Mouse (Mus musculus) c-Kit-positive CD71-negative TER-119-negative erythroid progenitor cells, embryonic 14.5 days (primary cell): ENCODE measurements around the gene H2-Ke6.

Experiments used
- DNase-seq: peaks from one replicate; pipeline ENCODE4 v3.0.0-alpha.2; 2013; ENCODE audit warnings: low read depth

H2-Ke6 gene

DNA sequence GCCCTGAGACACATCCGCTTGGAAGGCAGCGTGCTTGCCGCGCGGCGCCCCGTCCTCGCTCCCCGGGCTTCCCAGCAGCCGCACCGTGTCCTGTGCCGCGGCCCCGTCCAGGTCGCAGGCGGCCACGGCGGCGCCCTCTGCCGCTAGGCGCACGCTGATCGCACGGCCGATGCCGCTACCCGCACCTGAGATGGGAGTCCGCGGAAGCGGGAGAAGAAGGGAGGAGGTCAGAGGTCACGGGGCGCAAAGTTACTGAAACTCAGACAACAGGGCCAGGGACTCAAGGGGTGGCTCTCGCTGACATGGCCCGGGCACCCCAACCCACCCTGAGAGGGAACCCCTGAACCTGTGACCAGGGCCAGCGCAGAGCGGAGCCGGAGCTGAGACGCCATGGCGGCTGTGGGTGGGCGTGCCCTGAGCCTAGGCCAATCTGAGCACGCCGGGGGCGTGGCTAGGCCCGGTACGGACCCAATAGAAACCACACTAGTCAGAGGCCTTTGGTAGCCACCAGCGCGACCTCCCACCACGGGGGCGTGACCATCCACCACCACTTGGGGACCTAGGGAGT, at the start of gene H2-Ke6:
TSS of gene H2-Ke6 (minus strand) at position 405 of the 568 bp plus-strand sequence.
- DNase-seq: peak; percentile 92

GRCm38 (mm10) chr17:34077549-34077948, 49.7 kb upstream of the H2-Ke6 start:
- DNase-seq: peak; percentile 90

- peak; percentile 78 for DNase-seq
Measured at GRCm38 (mm10) chr17:34075271-34075670, 47.4 kb upstream of the H2-Ke6 start.

- DNase-seq: no peak
Measured at GRCm38 (mm10) chr17:34072091-34072490, 44.2 kb upstream of the H2-Ke6 start.

DNA sequence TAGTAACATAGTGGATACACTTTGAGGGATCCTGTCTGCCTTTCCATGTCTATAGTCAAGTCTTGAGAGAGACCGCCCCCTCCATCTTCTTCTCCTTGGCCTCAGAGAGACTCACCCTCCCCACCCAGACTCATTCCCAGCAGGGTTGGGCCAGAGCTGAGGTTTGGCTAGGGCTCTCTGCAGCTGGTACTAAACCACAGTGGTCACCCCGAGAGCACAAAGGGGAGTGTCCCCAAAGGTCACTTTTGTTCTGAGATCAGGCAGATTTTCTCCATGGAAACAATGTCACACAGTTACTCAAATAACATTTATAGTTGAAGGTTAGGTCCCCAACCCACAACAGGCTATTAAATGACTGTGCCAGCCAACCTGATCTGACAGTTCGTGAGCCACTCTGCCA, 41.0 kb upstream of the H2-Ke6 start:
- DNase-seq: no peak

DNA sequence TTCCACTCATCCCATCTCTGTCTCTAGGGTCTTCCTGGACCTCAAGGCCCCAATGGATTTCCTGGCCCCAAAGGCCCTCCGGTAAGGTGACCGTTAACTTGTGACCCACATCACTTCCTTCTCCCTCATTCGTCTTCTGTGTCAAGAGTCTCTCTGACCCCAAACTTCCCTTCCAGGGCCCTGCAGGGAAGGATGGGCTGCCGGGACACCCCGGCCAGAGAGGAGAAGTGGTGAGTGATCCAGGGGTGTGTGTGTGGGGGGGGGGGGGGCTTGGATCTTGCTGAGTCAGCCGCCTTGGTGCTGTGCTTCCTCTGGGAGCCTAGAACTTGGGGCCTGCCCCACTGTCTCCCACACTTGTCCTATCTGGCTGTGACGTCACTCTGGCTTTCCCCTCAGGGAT, 29.4 kb upstream of the H2-Ke6 start:
- DNase-seq: no peak

- no peak for DNase-seq
Measured at GRCm38 (mm10) chr17:34047404-34048050, 19.7 kb upstream of the H2-Ke6 start.

DNA sequence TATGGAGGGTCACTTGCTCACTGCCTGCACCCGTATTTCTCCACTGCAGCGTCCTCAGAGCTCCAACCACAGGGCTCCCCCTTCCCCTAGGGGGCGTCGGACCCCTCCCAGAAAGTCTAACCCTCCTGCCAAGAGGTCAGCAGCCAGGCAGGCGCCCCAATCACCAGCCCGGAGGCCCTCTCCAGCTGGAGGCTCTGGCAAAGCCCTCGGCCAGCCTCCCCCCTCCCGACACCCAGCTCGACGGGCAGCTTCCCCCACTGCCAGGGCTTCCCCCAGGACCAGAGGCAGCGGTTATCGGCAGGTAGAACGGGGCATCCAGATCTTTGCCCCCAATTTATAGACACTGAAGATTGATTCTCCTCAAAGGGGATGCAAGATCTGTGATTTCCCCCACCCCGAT, 18.1 kb upstream of the H2-Ke6 start:
- no peak for DNase-seq

DNA sequence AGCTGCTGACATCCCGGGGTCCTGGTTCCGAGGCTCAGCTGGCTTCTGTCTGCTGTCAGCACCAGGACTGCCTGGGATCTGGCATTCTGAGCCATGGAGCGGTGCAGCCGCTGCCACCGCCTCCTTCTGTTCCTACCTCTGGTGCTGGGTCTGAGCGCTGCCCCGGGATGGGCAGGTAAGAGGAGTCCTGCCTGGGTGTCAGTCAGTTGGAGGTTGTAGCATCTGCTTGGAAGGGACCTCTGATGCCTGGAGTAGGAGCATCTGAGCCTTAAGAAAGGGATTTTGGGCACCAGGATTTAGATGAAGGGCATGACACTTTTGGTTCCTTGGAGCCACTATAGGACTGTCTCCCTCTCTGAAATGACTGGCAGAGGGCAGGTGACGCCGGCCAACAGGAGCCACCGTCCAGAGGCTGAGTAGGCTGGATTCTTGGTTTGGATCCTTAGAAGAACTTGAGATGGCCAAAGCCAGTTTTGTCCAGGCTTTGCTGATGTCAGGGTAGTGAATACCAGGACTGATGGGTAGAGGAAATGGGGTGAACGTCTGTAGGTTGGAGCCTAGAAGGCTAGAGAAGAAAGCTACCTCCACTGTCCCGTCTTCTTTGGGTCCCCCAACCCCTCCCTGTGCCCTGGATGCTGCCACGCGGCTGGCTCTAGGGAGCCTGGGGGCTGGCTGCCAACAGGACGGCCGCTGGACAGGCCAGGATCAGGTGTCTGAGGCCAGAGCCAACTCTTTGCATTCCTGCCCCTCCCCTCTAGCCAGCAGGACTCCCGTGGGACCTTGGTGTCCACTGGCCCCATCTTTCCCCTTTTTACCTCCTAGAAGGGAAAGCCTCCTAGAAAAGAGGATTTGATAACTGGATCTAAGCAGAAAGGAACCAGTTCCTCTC, 11.9 kb upstream of the H2-Ke6 start:
- DNase-seq: no peak

- no peak for DNase-seq
Measured at GRCm38 (mm10) chr17:34038878-34039561, 11.2 kb upstream of the H2-Ke6 start, which contains the start of gene Col11a2. Gene Col11a2, plus strand, starts transcription at chr17:34039437.

- no peak for DNase-seq
Measured at GRCm38 (mm10) chr17:34038440-34038839, 10.6 kb upstream of the H2-Ke6 start.

- no peak for DNase-seq
Measured at GRCm38 (mm10) chr17:34037241-34037640, 9.4 kb upstream of the H2-Ke6 start.

- DNase-seq: no peak
Measured at GRCm38 (mm10) chr17:34036647-34037046, 8.8 kb upstream of the H2-Ke6 start.

GRCm38 (mm10) chr17:34035517-34035916, 7.7 kb upstream of the H2-Ke6 start:
- no peak for DNase-seq

GRCm38 (mm10) chr17:34034064-34034463, 6.2 kb upstream of the H2-Ke6 start:
- peak; percentile 88 for DNase-seq

DNA sequence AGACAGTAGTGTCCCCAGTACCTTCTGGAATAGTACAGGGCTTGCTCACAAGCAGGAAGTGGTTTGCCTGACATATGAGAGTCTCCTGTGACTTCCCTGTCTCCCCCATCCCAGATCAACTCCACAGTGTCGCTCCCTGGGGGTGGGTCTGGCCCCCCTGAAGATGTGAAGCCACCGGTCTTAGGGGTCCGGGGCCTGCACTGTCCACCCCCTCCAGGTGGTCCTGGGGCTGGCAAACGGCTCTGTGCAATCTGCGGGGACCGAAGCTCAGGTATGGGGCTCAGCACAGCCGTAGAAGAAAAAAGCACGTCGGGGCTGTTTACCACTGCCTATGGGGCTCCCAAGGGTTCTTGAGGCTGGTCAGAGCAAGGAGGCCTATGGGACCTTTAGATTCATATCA, 5.6 kb upstream of the H2-Ke6 start:
- no peak for DNase-seq

DNA sequence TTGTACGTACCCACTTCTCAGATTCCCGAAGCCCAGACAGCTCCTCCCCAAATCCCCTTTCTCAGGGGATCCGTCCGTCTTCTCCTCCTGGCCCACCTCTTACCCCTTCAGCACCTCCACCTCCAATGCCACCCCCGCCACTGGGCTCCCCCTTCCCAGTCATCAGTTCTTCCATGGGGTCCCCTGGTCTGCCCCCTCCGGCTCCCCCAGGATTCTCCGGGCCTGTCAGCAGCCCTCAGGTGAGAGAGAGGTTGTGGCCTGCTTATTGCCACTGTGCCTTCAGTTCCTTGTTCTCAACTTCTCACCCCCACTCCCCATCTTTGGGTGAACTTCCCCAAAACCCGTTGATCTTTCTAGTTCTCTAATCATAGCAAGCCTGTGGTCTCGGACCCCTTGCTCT, 4.9 kb upstream of the H2-Ke6 start:
- no peak for DNase-seq

DNA sequence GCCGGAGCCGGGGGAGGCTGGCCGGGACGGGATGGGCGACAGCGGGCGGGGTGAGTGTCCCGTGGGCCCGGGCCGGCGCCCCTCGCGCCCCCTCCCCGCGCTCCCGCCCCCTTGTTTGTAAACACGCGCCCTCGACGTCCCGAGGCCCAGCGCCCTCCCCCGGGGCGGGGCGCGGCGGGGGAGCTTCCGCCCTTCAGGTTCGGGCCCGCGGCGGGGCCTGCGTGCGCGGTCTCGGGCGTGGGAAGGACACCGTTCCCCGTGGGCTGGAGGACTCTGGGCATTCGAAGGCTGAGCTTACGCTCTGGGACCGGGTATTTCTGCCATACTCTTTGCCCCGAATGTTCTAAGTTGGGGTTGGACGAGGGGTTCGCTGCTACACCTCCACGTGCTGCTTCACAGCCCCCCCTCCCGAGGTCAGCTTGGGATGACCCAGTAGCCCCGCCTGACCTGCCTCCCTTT, 4.3 kb upstream of the H2-Ke6 start:
- DNase-seq: no peak

- peak; percentile 98 for DNase-seq
Measured at GRCm38 (mm10) chr17:34031465-34032173, 3.8 kb upstream of the H2-Ke6 start, which contains the start of the genes Slc39a7 and Rxrb. Gene Slc39a7, minus strand, starts transcription at chr17:34031682. Gene Rxrb, plus strand, starts transcription at chr17:34031812.

GRCm38 (mm10) chr17:34030861-34031326, 3.0 kb upstream of the H2-Ke6 start:
- no peak for DNase-seq

- no peak for DNase-seq
Measured at GRCm38 (mm10) chr17:34029890-34030595, 2.2 kb upstream of the H2-Ke6 start.
